ENCODE assay signal across 1 mouse cellular context in the genomic region with DNA sequence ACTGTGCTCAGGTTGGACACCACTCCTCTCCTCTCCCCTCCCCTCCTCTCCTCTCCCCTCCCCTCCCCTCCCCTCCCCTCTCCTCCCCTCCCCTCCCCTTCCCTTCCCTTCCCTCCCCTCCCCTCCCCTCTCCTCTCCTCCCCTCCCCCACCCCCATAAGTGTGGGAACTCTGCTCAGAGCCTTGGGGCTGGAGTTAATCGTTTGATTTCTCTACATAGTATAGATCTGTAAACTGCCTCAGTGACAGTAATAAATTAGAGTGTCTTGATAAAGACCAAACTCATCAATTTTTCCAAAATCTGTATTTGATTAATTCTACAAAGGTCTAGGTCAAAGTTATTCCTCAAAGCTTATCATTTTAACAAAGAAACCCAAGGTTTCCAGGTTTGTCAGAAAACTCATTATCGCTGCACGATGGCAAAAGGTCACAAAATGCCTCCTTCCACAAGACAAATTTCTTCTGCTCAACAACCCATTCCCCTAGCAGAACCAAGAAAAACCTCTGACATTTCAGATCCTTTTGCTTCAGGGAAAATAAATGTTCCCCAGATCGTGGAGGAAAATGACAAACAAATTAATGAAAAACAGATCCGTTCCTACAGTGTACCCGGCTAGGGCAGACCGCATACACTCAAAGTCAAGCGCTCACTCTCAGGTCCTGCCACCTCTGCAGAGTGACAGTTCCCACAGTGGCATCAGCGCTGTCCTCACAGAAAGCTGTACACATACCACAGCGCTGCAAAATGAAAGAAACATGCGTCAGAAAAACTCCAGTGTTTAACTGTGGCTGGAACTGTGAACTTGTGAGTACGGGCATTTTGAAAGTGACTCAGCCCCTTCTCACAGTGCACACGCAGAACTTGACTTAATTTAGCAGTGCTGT.
TF ChIP-seq lines count a peak whose summit lies in the region.

No protein-coding gene starts in this region.

TF ChIP-seq in CH12.LX, 34 proteins besides CTCF, POLR2A, EP300 and RAD21 (continued from another document):
- TF ChIP-seq MEF2A (IDR thresholded peaks at IDR 0.05; ENCODE audit: borderline replicate concordance, low read depth, low read length) (no peak), ZNF384 (IDR thresholded peaks at IDR 0.05; ENCODE audit: low read depth, low read length) (no peak), SIN3A (IDR thresholded peaks at IDR 0.05; ENCODE audit: low read length) (no peak), E2F4 (IDR thresholded peaks at IDR 0.05; ENCODE audit: insufficient replicate concordance, low read depth, low read length) (no peak), UBTF (IDR thresholded peaks at IDR 0.05; ENCODE audit: low read depth, low read length) (no peak), MAZ (IDR thresholded peaks at IDR 0.05; ENCODE audit: low read depth, low read length) (no peak), MAX (IDR thresholded peaks at IDR 0.05; ENCODE audit: low read length) (no peak), SMC3 (IDR thresholded peaks at IDR 0.05; ENCODE audit: low read depth, low read length) (no peak)
